Mouse (Mus musculus) liver, embryonic 14.5 days (tissue): ENCODE measurements around the gene Gpatch8.

Experiments used
- CTCF ChIP-seq: IDR thresholded peaks from 2 replicates; pipeline ENCODE4 v1.5.1; 2016; ENCODE audit warnings: antibody characterized with exemption, low read depth, control low read depth
- EP300 ChIP-seq: IDR thresholded peaks from 2 replicates; pipeline ENCODE4 v1.6.1; 2016; ENCODE audit warnings: antibody characterized with exemption, low read depth

- peak; percentile 90 for TF ChIP-seq CTCF
- TF ChIP-seq EP300 = no peak
Measured at GRCm38 (mm10) chr11:102572866-102573663, 16.9 kb upstream of the Gpatch8 start.
